10 mouse cellular contexts compared by ENCODE assay signal in genomic region chr1:106425128-106425936, GRCm38 (mm10).
DNase-seq lines count a peak whose midpoint lies in the region; ATAC-seq and TF ChIP-seq lines count a peak whose summit lies in the region.
"Had no signal": no experiment of that assay in that cellular context is flagged by ENCODE, and none has a peak within 500 bp of the region (broad histone marks: within the 10 kb centered on the region; RNA-seq: fewer than 3 reads in every experiment).

No protein-coding gene starts in this region.

- peak; percentile 76 to 99 (median 95) for TF ChIP-seq CTCF in MEL (IDR thresholded peaks at IDR 0.05 in 2 of 3, conservative IDR thresholded peaks at IDR 0.05 in 1 of 3; ENCODE audit: control insufficient read depth in 1 of 3, insufficient read depth in 1 of 3, low read depth in 2 of 3, low read length in 3 of 3, poor library complexity in 1 of 3, severe bottlenecking in 1 of 3)
- peak; percentile 79 for TF ChIP-seq CTCF in intestine, postnatal 0 days (IDR thresholded peaks at IDR 0.05; ENCODE audit: low read depth)

- H3K4me3 ChIP-seq in heart, embryonic 10.5 days, result no peak overlapping the region
- peak overlapping the region; percentile 1; a peak in 2 of 4 replicates for H3K4me3 ChIP-seq in MEL (ENCODE audit: control insufficient read depth in 1 of 2, insufficient read depth in 1 of 2, low read depth in 2 of 2, low read length in 2 of 2)
- H3K4me3 ChIP-seq in intestine, postnatal 0 days (ENCODE audit: low read depth, low read length), result no peak overlapping the region
- H3K4me3 ChIP-seq: limb, embryonic 12.5 days; stomach, embryonic 15.5 days had no signal

- no peaks in the 10 kb centered on the region for H3K79me2 ChIP-seq in MEL (ENCODE audit: control insufficient read depth, insufficient read depth, low read length, poor library complexity)

- intact Hi-C loops in heart, postnatal 10 days (cut with DNase I), result loop anchor here (1.0 to 5.0 kb wide), 6 partner anchors 87 to 457 kb away; no protein-coding TSS in a partner anchor

- ATAC-seq in intestine, postnatal 0 days, result no peak

- 38% methylated on average over 9 of the region's 9 CpGs for WGBS in heart, embryonic 10.5 days
- WGBS in intestine, postnatal 0 days, result 32% methylated on average over 9 of the region's 9 CpGs

- no peaks in the 10 kb centered on the region for H3K9me3 ChIP-seq in heart, embryonic 10.5 days
- no peaks in the 10 kb centered on the region for H3K9me3 ChIP-seq in MEL (replicated peaks; ENCODE audit: insufficient read depth, low read length)
- no peaks in the 10 kb centered on the region for H3K9me3 ChIP-seq in intestine, postnatal 0 days (ENCODE audit: control insufficient read depth)
- H3K9me3 ChIP-seq: stomach, embryonic 15.5 days had no signal

- no peaks in the 10 kb centered on the region for H3K27me3 ChIP-seq in heart, embryonic 10.5 days (ENCODE audit: insufficient read depth, poor library complexity, severe bottlenecking)
- H3K27me3 ChIP-seq in MEL (ENCODE audit: control insufficient read depth in 1 of 2, insufficient read depth in 2 of 2, low read length in 2 of 2), result no peaks in the 10 kb centered on the region; a peak in 1 of 4 replicates
- no peaks in the 10 kb centered on the region for H3K27me3 ChIP-seq in intestine, postnatal 0 days (replicated peaks; ENCODE audit: control insufficient read depth, insufficient read depth, low read length)
- H3K27me3 ChIP-seq: limb, embryonic 12.5 days; stomach, embryonic 15.5 days had no signal

- H3K27ac ChIP-seq in heart, embryonic 10.5 days, result no peak overlapping the region
- H3K27ac ChIP-seq in MEL (ENCODE audit: control insufficient read depth, low read depth, low read length), result no peak overlapping the region
- no peak overlapping the region for H3K27ac ChIP-seq in intestine, postnatal 0 days (ENCODE audit: low read depth, low read length)
- H3K27ac ChIP-seq: limb, embryonic 12.5 days; stomach, embryonic 15.5 days had no signal

- H3K4me1 ChIP-seq in heart, embryonic 10.5 days, result no peaks in the 10 kb centered on the region
- 0 out of 4 replicates have a peak, but pooled peaks cover 0 to 3% of the 10 kb centered on the region in 2 experiments for H3K4me1 ChIP-seq in MEL (ENCODE audit: control insufficient read depth in 1 of 2, insufficient read depth in 2 of 2, low read length in 2 of 2)
- no peaks in the 10 kb centered on the region for H3K4me1 ChIP-seq in intestine, postnatal 0 days (replicated peaks; ENCODE audit: control insufficient read depth, insufficient read depth, low read length)
- H3K4me1 ChIP-seq: limb, embryonic 12.5 days; stomach, embryonic 15.5 days had no signal

- no peaks in the 10 kb centered on the region for H3K36me3 ChIP-seq in heart, embryonic 10.5 days
- no peaks in the 10 kb centered on the region for H3K36me3 ChIP-seq in MEL (ENCODE audit: control insufficient read depth in 1 of 2, insufficient read depth in 2 of 2, low read length in 2 of 2)
- no peaks in the 10 kb centered on the region for H3K36me3 ChIP-seq in intestine, postnatal 0 days (ENCODE audit: control insufficient read depth, insufficient read depth)
- H3K36me3 ChIP-seq: limb, embryonic 12.5 days; stomach, embryonic 15.5 days had no signal

- peak; percentile 37 to 64 for DNase-seq in heart, postnatal 10 days
- DNase-seq in heart, embryonic 10.5 days (ENCODE audit: low spot score), result no peak
- DNase-seq in 3134 (ENCODE audit: extremely low read depth, insufficient read length, low spot score) (peak; percentile 17), MEL (ENCODE audit: low read depth, low spot score) (peak; percentile 86)
- peak; percentile 66 for DNase-seq in embryo, embryonic 10 days (ENCODE audit: low spot score)
- DNase-seq in naive thymus-derived CD4-positive, alpha-beta T cell, adult 2 months (ENCODE audit: low read depth), result peak; percentile 78
- DNase-seq in adrenal gland, adult 2 months, result no peak

- no peak for TF ChIP-seq POLR2A in MEL (IDR thresholded peaks at IDR 0.05; ENCODE audit: control insufficient read depth in 1 of 2, insufficient read depth in 1 of 2, low read depth in 1 of 2, low read length in 2 of 2, poor library complexity in 1 of 2)

- TF ChIP-seq RAD21 in MEL (IDR thresholded peaks at IDR 0.05; ENCODE audit: low read depth, low read length), result peak; percentile 100

- no peak for TF ChIP-seq EP300 in MEL (IDR thresholded peaks at IDR 0.05; ENCODE audit: low read depth in 1 of 2, low read length in 2 of 2)

- H3K9ac ChIP-seq in MEL (ENCODE audit: control insufficient read depth, low read depth, low read length, poor library complexity, severe bottlenecking), result 0 out of 2 replicates have a peak overlapping the region, but pooled peaks have one; percentile 2
- no peak overlapping the region for H3K9ac ChIP-seq in intestine, postnatal 0 days (ENCODE audit: low read depth, low read length)
- H3K9ac ChIP-seq: limb, embryonic 12.5 days; stomach, embryonic 15.5 days had no signal

- H3K4me2 ChIP-seq in intestine, postnatal 0 days (replicated peaks; ENCODE audit: low read depth), result peak overlapping the region; percentile 40; the same call in 1 of the 2 replicates
- H3K4me2 ChIP-seq: limb, embryonic 12.5 days; stomach, embryonic 15.5 days had no signal

TF ChIP-seq in MEL, 35 proteins besides CTCF, POLR2A, EP300 and RAD21:
- TF ChIP-seq MAFK (IDR thresholded peaks at IDR 0.05; ENCODE audit: borderline replicate concordance, low read depth, low read length) (0 out of 2 replicates have a peak, but pooled peaks have one; percentile 14), BHLHE40 (IDR thresholded peaks at IDR 0.05; ENCODE audit: borderline replicate concordance, low read depth, low read length) (peak; percentile 41; the same call in 1 of the 2 replicates), MYB (IDR thresholded peaks at IDR 0.05; ENCODE audit: low read depth, low read length) (no peak), CHD2 (IDR thresholded peaks at IDR 0.05; ENCODE audit: low read length) (no peak), SIN3A (IDR thresholded peaks at IDR 0.05; ENCODE audit: low read length) (peak; percentile 16; the same call in 1 of the 2 replicates), E2F4 (IDR thresholded peaks at IDR 0.05; ENCODE audit: borderline replicate concordance, low read depth, low read length) (no peak), TBP (IDR thresholded peaks at IDR 0.05; ENCODE audit: low read depth, low read length) (0 out of 2 replicates have a peak, but pooled peaks have one; percentile 10), MAZ (IDR thresholded peaks at IDR 0.05; ENCODE audit: low read depth, low read length) (no peak), TAL1 (IDR thresholded peaks at IDR 0.05; ENCODE audit: low read length) (no peak), MEF2A (IDR thresholded peaks at IDR 0.05; ENCODE audit: extremely low read depth, insufficient replicate concordance, low read depth, low read length, poor library complexity, severe bottlenecking) (no peak), ZMIZ1 (IDR thresholded peaks at IDR 0.05; ENCODE audit: low read depth, low read length) (no peak), NRF1 (IDR thresholded peaks at IDR 0.05; ENCODE audit: insufficient read depth, low read depth, low read length, poor library complexity, severe bottlenecking) (no peak), ZKSCAN1 (IDR thresholded peaks at IDR 0.05; ENCODE audit: low read depth, low read length) (no peak; the same call in 1 of the 2 replicates), USF1 (IDR thresholded peaks at IDR 0.05; ENCODE audit: low read depth, low read length) (no peak), KAT2A (conservative IDR thresholded peaks at IDR 0.05; ENCODE audit: low read depth, low read length) (0 out of 2 replicates have a peak, but pooled peaks have one; percentile 19), ZNF384 (IDR thresholded peaks at IDR 0.05; ENCODE audit: low read depth, low read length) (peak; percentile 49; the same call in 1 of the 2 replicates), RCOR1 (IDR thresholded peaks at IDR 0.05; ENCODE audit: low read depth, low read length) (no peak), HCFC1 (IDR thresholded peaks at IDR 0.05; ENCODE audit: low read depth, low read length) (no peak), GATA1 (IDR thresholded peaks at IDR 0.05; ENCODE audit: low read depth, low read length) (no peak), ZC3H11A (IDR thresholded peaks at IDR 0.05; ENCODE audit: low read depth, low read length) (peak; percentile 99), CHD1 (IDR thresholded peaks at IDR 0.05; ENCODE audit: low read depth, low read length) (no peak), SMC3 (IDR thresholded peaks at IDR 0.05; ENCODE audit: low read depth, low read length) (peak; percentile 97), ETS1 (IDR thresholded peaks at IDR 0.05; ENCODE audit: low read depth, low read length) (0 out of 2 replicates have a peak, but pooled peaks have one; percentile 9), GABPA (IDR thresholded peaks at IDR 0.05; ENCODE audit: low read depth, low read length) (no peak), MXI1 (IDR thresholded peaks at IDR 0.05; ENCODE audit: low read depth, low read length) (no peak; the same call in 1 of the 2 replicates)

Comparison
In these comparisons a context has a peak if more than half of its experiments do, and no peak if none do; other contexts are left out.
1. DNase-seq: peak in heart, postnatal 10 days (2 of 2), 3134 (single experiment), MEL (single experiment), embryo, embryonic 10 days (single experiment) and naive thymus-derived CD4-positive, alpha-beta T cell, adult 2 months (single experiment); none in heart, embryonic 10.5 days (single experiment) and adrenal gland, adult 2 months (single experiment).
2. H3K4me3 ChIP-seq: peak in MEL (2 of 2); none in heart, embryonic 10.5 days (single experiment) and intestine, postnatal 0 days (single experiment).